Mouse (Mus musculus) embryonic fibroblast, embryonic 13.5 days (primary cell): ENCODE measurements around the gene Zswim3.

ENCODE experiments used
- CTCF ChIP-seq: IDR thresholded peaks from 2 replicates; pipeline ENCODE4 v1.5.1; 2011; ENCODE audit warnings: mild to moderate bottlenecking, control low read depth, low read length, moderate library complexity, borderline replicate concordance; ENCODE audit not compliant: insufficient read depth
- POLR2A ChIP-seq: IDR thresholded peaks from 2 replicates; pipeline ENCODE4 v1.6.1; 2011; ENCODE audit warnings: low read depth, mild to moderate bottlenecking, control low read depth, low read length, moderate library complexity

DNA sequence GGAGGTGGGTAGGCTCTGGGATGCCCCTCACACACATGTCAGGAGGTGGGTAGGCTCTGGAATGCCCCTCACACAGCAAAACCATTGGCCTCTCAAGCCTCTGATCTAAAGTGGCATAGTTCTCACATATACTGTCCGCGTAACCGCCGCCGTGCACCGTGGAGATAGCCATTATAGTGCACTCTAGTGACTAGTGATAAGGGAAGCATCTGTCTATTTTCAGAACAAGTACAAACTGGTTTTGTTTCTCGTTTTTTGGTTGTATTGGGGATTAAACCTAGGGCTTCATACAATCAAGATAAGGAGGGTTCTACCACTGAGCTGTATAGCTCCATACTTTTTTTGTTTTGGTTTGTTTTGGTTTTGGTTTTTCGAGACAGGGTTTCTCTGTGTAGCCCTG is 10.9 kb downstream of the Zswim3 start:
- TF ChIP-seq CTCF (no peak), POLR2A (no peak)
